Mouse (Mus musculus): ENCODE results near the gene Gm21988. TPM values are rescaled to one million over a fixed set of nuclear protein-coding genes. Genes with fewer than 3 reads are reported as not detected.

Gene Gm21988
- polyA plus RNA-seq, 1 experiment from 2014 or later, result 16.3 TPM

DNA sequence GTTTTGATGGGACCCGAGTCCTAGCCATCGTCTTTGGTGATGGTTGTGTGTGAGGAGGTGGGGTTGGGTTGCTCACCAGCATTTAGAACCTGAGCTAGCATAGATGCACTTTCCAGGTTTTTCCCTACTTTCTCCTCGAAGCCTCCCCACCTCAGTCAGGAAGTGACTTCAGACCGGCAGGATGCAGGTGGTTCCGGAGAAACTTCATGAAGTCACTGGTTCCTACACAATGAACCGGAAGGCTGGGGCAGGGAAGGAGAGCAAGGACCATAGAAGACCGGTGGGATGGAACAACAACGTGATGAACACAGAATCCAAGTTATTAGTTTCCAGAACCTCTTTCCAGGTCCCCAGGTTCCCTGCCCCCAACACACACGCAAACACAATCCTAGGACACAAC, 15.9 kb downstream of the Gm21988 start:
- H3K9me3 ChIP-seq (ENCODE audit: control insufficient read depth, low read length), result no peaks in the 10 kb centered on the region
- no peak overlapping the region for H3K9ac ChIP-seq (replicated peaks; ENCODE audit: low read length)
- H3K36me3 ChIP-seq (ENCODE audit: control insufficient read depth, insufficient read depth, low read length), result no peaks in the 10 kb centered on the region
- no peak for DNase-seq
- peaks cover 27% of the 10 kb centered on the region for H3K4me1 ChIP-seq (ENCODE audit: control insufficient read depth, insufficient read depth, low read length)
- H3K4me2 ChIP-seq (ENCODE audit: low read length), result no peak overlapping the region
- H3K4me3 ChIP-seq (replicated peaks; ENCODE audit: low read depth, low read length), result no peak overlapping the region
- H3K27ac ChIP-seq (replicated peaks; ENCODE audit: low read depth, low read length), result no peak overlapping the region
- no peak for ATAC-seq (ENCODE audit: low FRiP score, low TSS enrichment)
- WGBS, result 87% methylated on average over 9 of the region's 9 CpGs
- peaks cover 35% of the 10 kb centered on the region for H3K27me3 ChIP-seq (ENCODE audit: control insufficient read depth, insufficient read depth, low read length)

DNA sequence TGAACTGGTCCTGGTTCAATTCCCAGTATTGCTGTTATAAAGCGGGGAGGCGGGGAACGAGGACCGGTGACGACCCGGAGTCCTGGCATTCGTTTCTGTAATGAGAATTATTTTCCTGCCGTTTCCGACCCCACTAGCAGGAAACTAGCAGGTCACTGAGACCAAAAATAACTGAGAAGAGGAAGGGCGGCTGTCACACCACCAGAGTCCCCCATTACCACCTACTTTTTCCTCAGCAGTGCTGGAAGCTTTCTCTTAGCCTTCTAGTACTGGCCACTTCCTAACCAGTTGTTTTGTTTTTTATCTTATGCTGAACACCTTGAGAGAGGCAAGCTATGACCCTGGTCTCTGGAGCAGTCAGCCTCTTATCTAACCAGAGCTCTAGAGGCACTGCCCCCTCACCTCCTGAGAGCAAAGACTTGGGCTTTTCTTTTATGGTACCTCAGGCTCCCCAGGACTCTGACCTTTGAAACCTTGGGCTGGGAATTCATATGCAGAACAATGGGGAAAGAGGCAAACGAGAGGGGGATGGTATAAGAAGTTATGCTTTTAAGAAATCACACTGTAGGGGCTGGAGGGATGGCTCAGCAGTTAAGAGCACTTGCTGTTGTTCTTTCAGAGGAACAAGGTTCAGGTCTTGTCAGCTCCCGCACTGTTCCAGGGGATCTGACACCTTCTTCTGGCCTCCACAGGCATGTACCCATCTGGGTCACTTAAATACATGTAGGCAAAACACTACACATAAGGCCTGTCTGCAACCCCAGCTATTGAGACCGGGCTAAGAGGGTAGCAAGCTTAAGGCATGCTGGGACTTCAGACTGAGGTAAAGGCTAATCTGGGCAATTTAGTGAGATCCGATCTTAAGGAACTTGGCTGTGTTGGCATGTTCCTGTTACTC, 17.8 kb downstream of the Gm21988 start:
- 10% methylated on average over 14 of the region's 14 CpGs for WGBS
- peak overlapping the region; percentile 60 for H3K9ac ChIP-seq (replicated peaks; ENCODE audit: low read length)

DNA sequence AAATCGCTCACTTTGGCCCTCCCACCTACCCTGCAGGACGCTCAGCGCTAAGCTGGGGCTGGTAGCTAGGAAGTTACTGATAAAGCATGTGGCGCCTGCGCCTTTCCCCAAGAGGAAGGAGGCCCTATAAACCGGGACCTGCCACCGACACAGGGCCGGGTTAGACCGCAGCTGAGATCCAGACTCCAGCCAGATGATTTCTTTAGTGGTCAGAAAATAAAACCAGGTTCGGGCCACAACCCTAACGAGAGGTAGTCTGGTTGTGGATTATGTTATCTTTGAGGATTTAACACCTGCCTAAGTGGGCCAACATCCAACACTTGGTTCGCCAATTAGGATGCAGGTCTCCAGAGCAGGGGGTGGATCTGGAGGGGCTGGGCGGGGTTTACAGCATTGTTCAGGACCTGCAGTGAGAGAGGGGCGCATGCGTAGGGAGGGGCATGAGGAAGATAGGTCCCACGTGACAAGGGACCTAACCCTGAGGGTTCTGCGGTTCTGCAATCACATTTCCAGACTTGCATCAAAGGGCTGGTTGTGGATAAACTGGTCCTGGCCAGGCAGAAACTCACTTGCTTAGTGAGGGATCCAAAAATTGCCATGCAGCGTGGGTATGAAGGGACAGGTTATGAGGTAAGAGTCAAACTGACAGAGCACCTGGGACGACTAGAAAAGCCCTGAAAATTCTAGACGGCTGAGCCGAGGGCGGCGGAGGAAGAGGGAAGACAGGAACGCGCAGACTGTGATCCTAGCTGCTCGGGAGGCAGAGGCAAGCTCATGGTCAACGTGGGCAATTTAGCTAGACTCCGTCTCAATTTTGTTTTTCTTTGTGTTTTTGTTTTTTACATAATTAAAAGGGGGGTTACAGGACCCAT, 18.7 kb downstream of the Gm21988 start, which contains the start of gene Slc16a13:
Gene Slc16a13, minus strand, starts transcription at position 334 of the 872 bp plus-strand sequence.
- peak; percentile 99 for DNase-seq
- Histone ChIP-seq H3K36me3 (ENCODE audit: control insufficient read depth, insufficient read depth, low read length) (peaks cover 15% of the 10 kb centered on the region; the same call in 1 of the 2 replicates), H3K4me3 (replicated peaks; ENCODE audit: low read depth, low read length) (peak within 1 kb of the TSS; percentile 57), H3K27ac (replicated peaks; ENCODE audit: low read depth, low read length) (peak within 1 kb of the TSS; percentile 88), H3K4me2 (ENCODE audit: low read length) (peak within 1 kb of the TSS; percentile 88), H3K9me3 (ENCODE audit: control insufficient read depth, low read length) (no peaks in the 10 kb centered on the region), H3K9ac (replicated peaks; ENCODE audit: low read length) (peak within 1 kb of the TSS; percentile 81), H3K27me3 (ENCODE audit: control insufficient read depth, insufficient read depth, low read length) (peaks cover 22% of the 10 kb centered on the region), H3K4me1 (ENCODE audit: control insufficient read depth, insufficient read depth, low read length) (peaks cover 30% of the 10 kb centered on the region)
- peak; percentile 95 for ATAC-seq (ENCODE audit: low FRiP score, low TSS enrichment)
- WGBS, result under 1% methylated on average over 28 of the region's 28 CpGs

More for the DNA sequence above, 17.8 kb downstream of the Gm21988 start:
- Histone ChIP-seq H3K27ac (replicated peaks; ENCODE audit: low read depth, low read length) (peak overlapping the region; percentile 88), H3K4me3 (replicated peaks; ENCODE audit: low read depth, low read length) (peak overlapping the region; percentile 57), H3K27me3 (ENCODE audit: control insufficient read depth, insufficient read depth, low read length) (peaks cover 20% of the 10 kb centered on the region), H3K4me2 (ENCODE audit: low read length) (peak overlapping the region; percentile 88), H3K36me3 (ENCODE audit: control insufficient read depth, insufficient read depth, low read length) (peaks cover 12% of the 10 kb centered on the region; the same call in 1 of the 2 replicates), H3K9me3 (ENCODE audit: control insufficient read depth, low read length) (no peaks in the 10 kb centered on the region), H3K4me1 (ENCODE audit: control insufficient read depth, insufficient read depth, low read length) (peaks cover 30% of the 10 kb centered on the region)
- no peak for ATAC-seq (ENCODE audit: low FRiP score, low TSS enrichment)
- DNase-seq, result no peak

DNA sequence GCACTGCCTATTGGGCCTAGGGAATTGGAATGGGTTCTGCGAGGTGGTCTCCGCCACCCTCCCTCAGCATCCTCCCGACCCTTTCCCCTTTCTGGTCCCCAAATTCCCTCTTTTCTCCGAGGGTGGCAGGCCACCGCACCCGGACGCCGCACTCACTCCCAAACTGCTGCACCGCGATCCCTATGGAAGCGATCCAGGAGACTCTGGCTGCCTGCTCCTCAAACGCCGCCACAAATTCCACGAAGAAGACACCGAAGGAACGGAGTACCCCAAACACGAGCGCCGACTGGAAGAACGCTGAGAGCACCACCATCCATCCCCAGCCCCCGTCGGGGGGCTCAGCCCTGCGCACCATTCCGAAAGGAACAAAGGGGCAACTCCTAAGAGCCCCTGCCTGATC, 19.3 kb downstream of the Gm21988 start:
- Histone ChIP-seq H3K27me3 (ENCODE audit: control insufficient read depth, insufficient read depth, low read length) (peaks cover 22% of the 10 kb centered on the region), H3K4me2 (ENCODE audit: low read length) (peak overlapping the region; percentile 88), H3K4me3 (replicated peaks; ENCODE audit: low read depth, low read length) (peak overlapping the region; percentile 57), H3K4me1 (ENCODE audit: control insufficient read depth, insufficient read depth, low read length) (peaks cover 30% of the 10 kb centered on the region), H3K9me3 (ENCODE audit: control insufficient read depth, low read length) (no peaks in the 10 kb centered on the region), H3K9ac (replicated peaks; ENCODE audit: low read length) (peak overlapping the region; percentile 81), H3K36me3 (ENCODE audit: control insufficient read depth, insufficient read depth, low read length) (peaks cover 15% of the 10 kb centered on the region; the same call in 1 of the 2 replicates), H3K27ac (replicated peaks; ENCODE audit: low read depth, low read length) (peak overlapping the region; percentile 88)
- ATAC-seq (ENCODE audit: low FRiP score, low TSS enrichment) (no peak), DNase-seq (no peak)
- WGBS, result under 1% methylated on average over 24 of the region's 24 CpGs

DNA sequence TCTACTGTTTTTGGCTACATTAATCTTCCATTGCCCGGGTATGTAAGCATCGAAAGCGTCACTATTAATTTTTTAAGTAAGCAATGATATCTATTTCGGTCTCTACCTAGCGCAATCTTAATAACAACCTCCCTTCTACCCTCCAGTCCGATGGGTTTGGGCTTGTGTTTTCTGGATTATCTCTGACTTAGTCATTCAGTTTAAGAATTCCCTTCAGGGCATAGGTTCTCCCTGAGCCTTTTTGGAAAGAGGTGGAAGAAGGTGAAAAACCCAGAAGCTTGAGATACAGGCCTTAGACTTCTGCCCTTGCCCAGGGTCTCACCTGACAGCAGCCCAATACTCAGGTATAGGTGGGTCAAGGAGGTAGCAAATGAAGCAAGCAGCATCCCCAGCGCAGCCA, 19.8 kb downstream of the Gm21988 start:
- peak overlapping the region; percentile 57 for H3K4me3 ChIP-seq (replicated peaks; ENCODE audit: low read depth, low read length)
- no peak for ATAC-seq (ENCODE audit: low FRiP score, low TSS enrichment)
- H3K36me3 ChIP-seq (ENCODE audit: control insufficient read depth, insufficient read depth, low read length), result peaks cover 15% of the 10 kb centered on the region; the same call in 1 of the 2 replicates
- H3K4me2 ChIP-seq (ENCODE audit: low read length), result peak overlapping the region; percentile 88
- WGBS, result 53% methylated on average over 7 of the region's 7 CpGs
- no peak for DNase-seq
- H3K27me3 ChIP-seq (ENCODE audit: control insufficient read depth, insufficient read depth, low read length), result peaks cover 23% of the 10 kb centered on the region
- peaks cover 33% of the 10 kb centered on the region for H3K4me1 ChIP-seq (ENCODE audit: control insufficient read depth, insufficient read depth, low read length)
- peak overlapping the region; percentile 88 for H3K27ac ChIP-seq (replicated peaks; ENCODE audit: low read depth, low read length)
- peak overlapping the region; percentile 81 for H3K9ac ChIP-seq (replicated peaks; ENCODE audit: low read length)
- no peaks in the 10 kb centered on the region for H3K9me3 ChIP-seq (ENCODE audit: control insufficient read depth, low read length)

DNA sequence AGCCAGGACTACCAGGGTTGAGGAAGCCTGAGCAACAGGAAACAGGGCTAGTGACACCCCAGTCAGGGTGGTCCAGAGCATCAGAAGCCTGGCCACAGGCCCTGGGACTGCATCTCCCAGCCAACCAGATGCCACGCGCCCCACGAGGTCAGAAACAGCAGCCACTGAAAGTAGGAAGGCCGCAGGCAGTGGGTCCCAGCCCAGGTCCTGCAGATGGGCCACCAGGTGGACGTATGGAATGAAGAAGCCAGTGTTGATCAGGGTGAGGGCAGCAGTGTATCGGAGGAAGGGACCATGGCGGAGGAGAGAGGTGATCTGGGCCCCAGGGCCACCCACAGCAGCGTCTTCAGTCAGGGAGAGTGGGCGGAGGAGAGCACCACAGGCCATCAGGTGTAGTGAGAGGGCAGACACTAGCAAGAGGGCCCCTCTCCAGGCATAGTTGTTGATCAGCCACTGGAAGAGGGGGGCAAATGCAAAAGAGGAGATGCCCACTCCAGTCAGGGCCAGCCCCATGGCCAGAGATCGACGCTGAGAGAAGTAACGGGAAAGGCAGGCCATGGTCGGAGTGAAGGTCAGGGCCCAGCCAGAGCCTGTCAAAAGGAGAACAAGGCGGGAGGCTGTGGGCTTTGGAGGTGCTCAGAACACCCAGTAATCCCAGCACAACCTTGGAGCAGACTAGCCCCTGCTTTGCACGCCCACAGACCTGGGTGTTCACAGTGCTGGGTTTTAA, 20.7 kb downstream of the Gm21988 start:
- H3K27ac ChIP-seq (replicated peaks; ENCODE audit: low read depth, low read length), result no peak overlapping the region
- H3K4me1 ChIP-seq (ENCODE audit: control insufficient read depth, insufficient read depth, low read length), result peaks cover 43% of the 10 kb centered on the region
- peak overlapping the region; percentile 81; the same call in 1 of the 2 replicates for H3K9ac ChIP-seq (replicated peaks; ENCODE audit: low read length)
- H3K9me3 ChIP-seq (ENCODE audit: control insufficient read depth, low read length), result no peaks in the 10 kb centered on the region
- DNase-seq, result no peak
- peaks cover 15% of the 10 kb centered on the region; the same call in 1 of the 2 replicates for H3K36me3 ChIP-seq (ENCODE audit: control insufficient read depth, insufficient read depth, low read length)
- no peak for ATAC-seq (ENCODE audit: low FRiP score, low TSS enrichment)
- 91% methylated on average over 15 of the region's 15 CpGs for WGBS
- peak overlapping the region; percentile 88 for H3K4me2 ChIP-seq (ENCODE audit: low read length)
- H3K4me3 ChIP-seq (replicated peaks; ENCODE audit: low read depth, low read length), result peak overlapping the region; percentile 57
- peaks cover 32% of the 10 kb centered on the region for H3K27me3 ChIP-seq (ENCODE audit: control insufficient read depth, insufficient read depth, low read length)

DNA sequence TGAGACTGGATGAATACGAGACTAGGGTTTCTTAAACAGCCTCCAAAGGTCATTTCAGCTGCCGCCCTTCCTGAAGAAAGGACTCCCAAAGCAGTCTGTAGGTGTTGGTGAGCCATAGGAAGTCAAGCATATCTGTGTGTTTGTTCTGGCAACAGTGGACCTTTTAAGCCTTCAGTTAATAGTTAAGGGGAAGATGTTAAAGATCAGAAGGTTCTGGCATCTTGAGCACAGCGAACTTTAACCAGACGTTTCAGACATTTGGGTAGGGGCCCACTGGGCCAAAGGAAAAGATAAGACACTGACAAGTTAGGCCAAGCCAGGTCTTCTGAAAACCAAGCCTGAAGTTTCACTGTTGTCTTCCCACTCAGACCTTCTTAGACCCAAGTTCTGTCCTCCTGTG, 21.6 kb downstream of the Gm21988 start:
- no peak overlapping the region for H3K4me3 ChIP-seq (replicated peaks; ENCODE audit: low read depth, low read length)
- H3K27ac ChIP-seq (replicated peaks; ENCODE audit: low read depth, low read length), result no peak overlapping the region
- no peak for DNase-seq
- H3K9me3 ChIP-seq (ENCODE audit: control insufficient read depth, low read length), result no peaks in the 10 kb centered on the region
- peaks cover 47% of the 10 kb centered on the region for H3K4me1 ChIP-seq (ENCODE audit: control insufficient read depth, insufficient read depth, low read length)
- no peak overlapping the region for H3K4me2 ChIP-seq (ENCODE audit: low read length)
- WGBS, result 95% methylated on average over 4 of the region's 4 CpGs
- no peak for ATAC-seq (ENCODE audit: low FRiP score, low TSS enrichment)
- H3K36me3 ChIP-seq (ENCODE audit: control insufficient read depth, insufficient read depth, low read length), result peaks cover 15% of the 10 kb centered on the region; the same call in 1 of the 2 replicates
- H3K27me3 ChIP-seq (ENCODE audit: control insufficient read depth, insufficient read depth, low read length), result peaks cover 39% of the 10 kb centered on the region
- no peak overlapping the region for H3K9ac ChIP-seq (replicated peaks; ENCODE audit: low read length)

DNA sequence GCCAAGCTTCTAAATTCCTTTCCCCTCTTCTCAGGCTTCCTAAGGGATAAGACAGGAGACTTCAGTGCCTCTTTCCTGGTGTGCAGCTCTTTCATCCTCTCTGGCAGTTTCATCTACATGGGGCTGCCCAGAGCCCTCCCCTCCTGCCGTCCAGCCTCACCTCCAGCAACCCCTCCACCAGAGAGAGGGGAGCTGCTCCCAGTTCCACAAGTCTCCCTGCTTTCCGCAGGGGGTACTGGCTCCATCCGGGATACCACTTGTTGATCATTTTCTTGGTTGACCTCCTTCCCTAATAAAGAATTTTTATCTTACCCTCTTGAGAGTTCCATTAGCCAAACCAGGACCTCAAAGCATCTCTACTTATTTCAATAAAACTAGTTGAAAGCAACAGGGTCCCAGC, 23.5 kb downstream of the Gm21988 start:
- peaks cover 15% of the 10 kb centered on the region; the same call in 1 of the 2 replicates for H3K36me3 ChIP-seq (ENCODE audit: control insufficient read depth, insufficient read depth, low read length)
- DNase-seq (no peak), ATAC-seq (ENCODE audit: low FRiP score, low TSS enrichment) (no peak)
- H3K27ac ChIP-seq (replicated peaks; ENCODE audit: low read depth, low read length), result no peak overlapping the region
- H3K4me1 ChIP-seq (ENCODE audit: control insufficient read depth, insufficient read depth, low read length), result peaks cover 38% of the 10 kb centered on the region
- H3K4me3 ChIP-seq (replicated peaks; ENCODE audit: low read depth, low read length), result no peak overlapping the region
- no peak overlapping the region for H3K9ac ChIP-seq (replicated peaks; ENCODE audit: low read length)
- peaks cover 49% of the 10 kb centered on the region for H3K27me3 ChIP-seq (ENCODE audit: control insufficient read depth, insufficient read depth, low read length)
- H3K9me3 ChIP-seq (ENCODE audit: control insufficient read depth, low read length), result no peaks in the 10 kb centered on the region
- H3K4me2 ChIP-seq (ENCODE audit: low read length), result no peak overlapping the region
- 49% methylated on average over 3 of the region's 3 CpGs for WGBS
